ENCODE assay signal across 26 mouse cellular contexts in genomic region chr6:24298562-24299212, GRCm38 (mm10).
A peak's percentile ranks its signal among the peaks of the same experiment; 100 is the strongest.
DNase-seq lines count a peak whose midpoint lies in the region; ATAC-seq and TF ChIP-seq lines count a peak whose summit lies in the region.
"Had no signal": no experiment of that assay in that cellular context is flagged by ENCODE, and none has a peak within 500 bp of the region (broad histone marks: within the 10 kb centered on the region; RNA-seq: fewer than 3 reads in every experiment).

No protein-coding gene starts in this region.

- intact Hi-C loops in gastrocnemius, postnatal 14 days (cut with DNase I; ENCODE audit: low total_unique reads) = no loop called here

- no peak for TF ChIP-seq CTCF in stomach, postnatal 0 days (IDR thresholded peaks at IDR 0.05; ENCODE audit: low read depth)

- no peak overlapping the region for H3K9ac ChIP-seq in stomach, postnatal 0 days (ENCODE audit: low read length)
- H3K9ac ChIP-seq: embryonic facial prominence, embryonic 12.5 days; forebrain, embryonic 13.5 days; forebrain, embryonic 15.5 days; forebrain, postnatal 0 days had no signal

- no peak overlapping the region for H3K4me2 ChIP-seq in stomach, postnatal 0 days (replicated peaks; ENCODE audit: low read depth)
- H3K4me2 ChIP-seq: embryonic facial prominence, embryonic 12.5 days; forebrain, embryonic 13.5 days; forebrain, embryonic 15.5 days had no signal

- no peak overlapping the region for H3K4me3 ChIP-seq in stomach, postnatal 0 days (ENCODE audit: low read depth, low read length)
- H3K4me3 ChIP-seq: embryonic facial prominence, embryonic 10.5 days; embryonic facial prominence, embryonic 12.5 days; forebrain, embryonic 13.5 days; forebrain, embryonic 15.5 days had no signal

- H3K27ac ChIP-seq in stomach, postnatal 0 days (replicated peaks) = no peak overlapping the region
- H3K27ac ChIP-seq: embryonic facial prominence, embryonic 10.5 days; embryonic facial prominence, embryonic 12.5 days; forebrain, embryonic 13.5 days; forebrain, embryonic 15.5 days had no signal

- H3K9me3 ChIP-seq in stomach, postnatal 0 days (ENCODE audit: control insufficient read depth, low read length) = no peaks in the 10 kb centered on the region
- H3K9me3 ChIP-seq: embryonic facial prominence, embryonic 10.5 days; embryonic facial prominence, embryonic 12.5 days; forebrain, embryonic 13.5 days; forebrain, embryonic 15.5 days; G1E had no signal

- no peaks in the 10 kb centered on the region for H3K4me1 ChIP-seq in stomach, postnatal 0 days (replicated peaks; ENCODE audit: control insufficient read depth, insufficient read depth)
- H3K4me1 ChIP-seq: embryonic facial prominence, embryonic 10.5 days; embryonic facial prominence, embryonic 12.5 days; forebrain, embryonic 13.5 days; forebrain, embryonic 15.5 days had no signal

- peak; percentile 81 for ATAC-seq in activated CD4-positive, CD25-positive, alpha-beta regulatory T cell, adult 4 months
- ATAC-seq in hematopoietic stem cell, adult 5-6 weeks (replicated peaks in 1 of 2; ENCODE audit: insufficient read depth in 1 of 2, low FRiP score in 2 of 2, low TSS enrichment in 1 of 2, low read depth in 1 of 2, poor library complexity in 2 of 2, severe bottlenecking in 2 of 2) = peak; percentile 32 to 46; a peak in 2 of 4 replicates
- ATAC-seq in inflammation-experienced regulatory T-cells, adult 6 months = peak; percentile 69
- no peak for ATAC-seq in stomach, postnatal 0 days (ENCODE audit: low FRiP score, low TSS enrichment)
- ATAC-seq: forebrain, embryonic 13.5 days; forebrain, embryonic 15.5 days; forebrain, postnatal 0 days; Patski had no signal

- no peaks in the 10 kb centered on the region for H3K27me3 ChIP-seq in stomach, postnatal 0 days (ENCODE audit: control insufficient read depth, insufficient read depth, low read length)
- H3K27me3 ChIP-seq: CH12.LX; embryonic facial prominence, embryonic 12.5 days; forebrain, embryonic 13.5 days; forebrain, embryonic 15.5 days had no signal

- no peaks in the 10 kb centered on the region for H3K36me3 ChIP-seq in stomach, postnatal 0 days (ENCODE audit: control insufficient read depth, insufficient read depth, low read length)
- H3K36me3 ChIP-seq: embryonic facial prominence, embryonic 10.5 days; embryonic facial prominence, embryonic 12.5 days; forebrain, embryonic 15.5 days; G1E had no signal

- WGBS in stomach, postnatal 0 days = 81% methylated on average over 5 of the region's 5 CpGs

- DNase-seq in CD4-positive, CD25-positive, alpha-beta regulatory T cell, adult 2 months (ENCODE audit: low read depth, low spot score) = peak; percentile 33
- no peak for DNase-seq in thymus, postnatal 14 days
- no peak for DNase-seq in gastrocnemius, postnatal 14 days
- DNase-seq in stomach, postnatal 0 days (ENCODE audit: low spot score) = no peak
- no peak for DNase-seq in thymus, adult 18-20 months
- DNase-seq: adrenal gland, adult 2 months; adrenal gland, postnatal 10 days; adrenal gland, postnatal 25 days; B cell, adult 2 months; cerebellum, adult 11 months; cerebellum, adult 18-20 months; cerebellum, adult 8-10 months; cerebellum, adult 9-11 months; cerebellum, postnatal 14 days; cerebellum, postnatal 36 days; forebrain, postnatal 0 days had no signal

- no peak for TF ChIP-seq EP300 in stomach, postnatal 0 days (optimal IDR thresholded peaks at IDR 0.05)
